Mouse (Mus musculus) liver, embryonic 14.5 days (tissue): Measurements from ENCODE around the gene Olfr374.

Experiments used
- CTCF ChIP-seq: IDR thresholded peaks from 2 replicates; pipeline ENCODE4 v1.5.1; 2016; ENCODE audit warnings: antibody characterized with exemption, low read depth, control low read depth
- EP300 ChIP-seq: IDR thresholded peaks from 2 replicates; pipeline ENCODE4 v1.6.1; 2016; ENCODE audit warnings: antibody characterized with exemption, low read depth

DNA sequence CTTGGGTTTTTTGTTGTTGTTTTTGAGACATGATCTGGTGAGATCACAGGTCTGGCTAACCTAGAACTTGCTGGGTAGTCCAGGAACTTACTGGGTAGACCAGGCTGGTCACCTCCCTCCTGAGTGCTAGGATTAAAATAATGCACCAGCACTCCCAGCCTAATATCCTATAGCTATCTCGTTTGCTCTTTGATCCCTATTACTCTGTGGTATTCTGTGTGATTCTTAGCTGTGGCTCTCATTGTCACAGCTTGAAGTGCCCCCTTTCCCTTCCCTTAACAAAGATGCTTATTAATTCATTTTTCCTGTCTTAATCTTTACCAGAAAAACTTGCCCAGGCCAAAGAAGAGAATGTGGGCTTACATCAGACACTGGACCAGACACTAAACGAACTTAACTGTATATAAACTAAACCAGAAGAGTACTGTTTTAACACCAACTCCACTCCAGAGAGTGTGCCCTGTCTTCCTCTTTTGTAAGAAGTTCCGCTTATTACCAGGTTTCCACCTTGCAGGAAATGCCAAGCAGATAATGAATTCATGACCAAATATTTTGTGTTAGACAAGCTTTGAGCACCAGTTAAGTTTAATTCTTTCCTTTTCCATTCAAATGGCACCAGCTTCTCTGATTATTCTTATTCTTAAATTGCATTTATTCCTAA, 44.7 kb downstream of the Olfr374 start:
- TF ChIP-seq CTCF (no peak), EP300 (no peak)
